Mouse (Mus musculus): ENCODE data around the gene Zfp708.
"Not testable (repeated sequence)": the region's sequence is repeated elsewhere in the genome, so short reads cannot be mapped to it uniquely, and the experiment has no call there.

Gene Zfp708

GRCm38 (mm10) chr13:67097876-67098275 is at the start of gene Zfp708:
Gene Zfp708 (minus strand): TSS chr13:67097976.
- no peak for DNase-seq (ENCODE audit: low spot score)

DNA sequence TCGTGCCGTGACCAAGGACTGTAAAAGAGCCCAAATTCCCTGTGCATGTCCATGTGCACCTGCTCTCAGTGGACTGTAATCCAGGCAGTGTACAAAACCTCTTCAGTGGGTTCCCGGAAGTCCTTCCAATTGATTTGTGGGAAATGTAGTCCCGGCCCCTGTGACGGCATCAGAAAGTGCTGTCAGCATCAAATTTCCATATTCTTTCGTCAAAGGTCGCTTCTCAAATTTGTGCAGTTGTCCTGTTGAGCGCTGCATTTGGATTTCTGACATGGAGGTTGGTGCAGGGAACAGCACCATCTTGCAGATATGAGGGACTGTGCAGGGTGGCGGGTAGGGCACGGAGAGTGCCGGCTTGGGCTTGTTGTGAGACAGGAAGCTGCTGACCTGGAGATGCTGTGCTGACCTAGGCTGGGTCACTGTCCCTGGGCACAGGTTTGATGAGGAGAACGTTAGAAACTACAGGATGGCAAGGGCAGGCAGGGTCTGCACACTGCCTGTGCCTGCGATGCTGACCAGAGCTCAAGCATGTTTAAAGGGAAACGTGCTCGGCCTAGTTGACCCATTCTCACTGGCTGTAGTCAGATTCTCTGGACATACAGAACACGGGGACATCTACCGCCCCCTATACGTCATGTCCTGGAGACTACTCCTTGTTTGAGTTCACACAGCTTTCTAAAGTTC is 30.4 kb upstream of the Zfp708 start:
- peak; percentile 89 for DNase-seq (ENCODE audit: low spot score)

DNA sequence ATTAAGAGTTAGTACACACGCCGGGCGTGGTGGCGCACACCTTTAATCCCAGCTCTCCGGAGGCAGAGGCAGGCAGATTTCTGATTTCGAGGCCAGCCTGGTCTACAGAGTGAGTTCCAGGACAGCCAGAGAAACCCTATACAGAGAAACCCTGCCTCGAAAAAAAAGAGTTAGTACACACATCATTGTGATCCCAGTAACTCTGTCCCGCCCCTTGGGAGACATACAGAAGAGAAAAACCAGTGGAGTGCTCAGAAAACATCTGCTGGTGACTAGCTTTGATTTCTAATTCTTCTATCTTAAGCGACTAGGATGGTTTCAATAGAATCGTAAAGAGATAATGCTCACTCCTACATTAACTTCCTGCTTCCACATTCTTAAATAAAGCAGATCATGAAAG is 29.7 kb upstream of the Zfp708 start:
- not testable (repeated sequence) for DNase-seq (ENCODE audit: low spot score)

DNA sequence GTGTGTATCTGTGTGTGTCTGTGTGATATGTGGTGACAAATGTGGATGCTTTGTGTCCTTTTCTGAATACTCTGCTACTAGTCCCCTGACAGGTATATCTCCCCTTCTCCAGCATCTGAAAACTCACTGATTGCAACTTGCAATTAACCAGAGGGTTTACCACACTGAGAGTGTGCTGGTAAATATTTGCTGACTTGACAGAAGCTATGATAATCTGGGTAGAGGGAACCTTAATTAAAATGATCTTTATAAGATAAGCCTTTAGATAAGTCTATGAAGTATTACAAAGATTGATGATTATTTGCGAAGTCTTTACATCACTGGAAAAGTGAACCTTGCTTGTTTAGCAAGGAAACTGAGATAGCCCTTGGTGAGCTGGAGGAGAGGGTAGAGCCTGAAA is 26.7 kb upstream of the Zfp708 start:
- DNase-seq (ENCODE audit: low spot score): no peak

DNA sequence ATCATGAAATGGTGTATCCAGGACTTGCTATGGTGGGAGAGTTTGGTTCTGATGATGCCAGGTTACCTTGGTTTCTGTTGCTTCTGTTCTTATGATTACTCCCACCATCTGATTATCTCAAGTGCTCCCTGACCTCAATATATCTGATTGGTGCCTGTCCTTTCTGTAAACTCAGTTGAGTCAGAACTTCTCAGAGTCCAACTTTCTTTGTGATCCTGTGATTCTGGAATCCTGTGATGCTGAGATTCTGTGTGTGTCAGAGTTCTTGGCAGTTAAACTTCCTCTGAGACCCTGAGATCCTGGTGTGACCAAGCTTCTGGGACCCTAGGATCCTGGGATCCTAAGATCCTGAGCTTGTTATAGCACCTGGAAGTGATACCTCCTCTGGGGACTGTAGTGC is 23.6 kb upstream of the Zfp708 start, which contains the start of gene Zfp759:
TSS of gene Zfp759 (plus strand) at position 301 of the 400 bp plus-strand sequence.
- not testable (repeated sequence) for DNase-seq (ENCODE audit: low spot score)

GRCm38 (mm10) chr13:67116163-67116562 is 18.4 kb upstream of the Zfp708 start, which contains the start of gene Rslcan18:
Gene Rslcan18 (minus strand): TSS chr13:67116263.
- not testable (repeated sequence) for DNase-seq (ENCODE audit: low spot score)

GRCm38 (mm10) chr13:67113287-67113686 is 15.5 kb upstream of the Zfp708 start:
- no peak for DNase-seq (ENCODE audit: low spot score)

DNA sequence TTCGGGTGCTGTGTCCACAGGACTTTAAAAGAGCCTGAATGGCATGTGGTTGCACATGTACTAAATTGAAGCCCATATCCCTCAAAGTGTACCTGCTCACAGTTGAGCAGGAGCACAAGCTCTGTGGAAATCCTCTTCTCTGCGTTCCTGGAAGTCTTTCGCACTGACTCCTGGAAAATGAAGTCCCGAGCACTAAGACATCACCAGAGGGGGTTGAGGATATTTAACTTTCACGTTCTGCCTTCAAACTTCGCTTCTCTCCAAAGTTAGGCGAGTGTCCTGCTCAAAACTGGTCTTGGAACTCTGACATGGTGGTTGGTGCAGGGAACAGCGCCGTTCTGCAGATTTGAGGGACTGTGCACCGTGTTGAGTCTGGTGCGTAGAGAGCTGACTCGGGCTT is 14.3 kb upstream of the Zfp708 start:
- peak; percentile 13 for DNase-seq (ENCODE audit: low spot score)

GRCm38 (mm10) chr13:67108821-67109206 is 11.0 kb upstream of the Zfp708 start:
- no peak for DNase-seq (ENCODE audit: low spot score)

DNA sequence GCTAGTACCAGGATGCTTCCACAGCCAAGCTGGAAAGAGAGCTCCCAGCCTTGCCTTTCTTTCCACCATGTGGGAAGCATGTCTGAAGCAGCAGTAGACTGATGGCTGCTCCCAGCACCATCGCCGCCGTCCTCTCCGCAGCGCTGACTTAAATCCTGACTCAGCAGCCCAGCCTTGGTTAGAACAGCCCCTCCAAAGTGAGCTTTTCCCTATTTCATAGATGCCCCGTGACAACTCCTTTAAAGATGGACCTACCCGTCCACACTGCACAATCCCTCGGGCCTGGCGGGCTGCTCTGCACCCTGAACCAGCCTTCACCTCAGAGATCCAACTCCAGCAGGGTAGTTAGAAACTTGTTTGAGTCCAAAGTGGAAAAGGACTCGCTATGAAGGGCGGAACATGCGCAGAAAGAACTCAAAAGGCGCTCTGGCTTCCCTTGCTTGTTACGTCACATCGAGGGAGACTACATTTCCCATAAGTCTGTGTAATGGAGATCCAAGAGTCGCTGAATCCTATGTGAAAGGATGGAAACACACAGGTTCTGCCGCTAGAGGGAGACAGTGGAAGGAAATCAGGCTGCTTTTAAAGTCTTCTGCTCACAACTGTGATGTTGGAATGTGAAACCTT is 10.5 kb upstream of the Zfp708 start, which contains the start of gene Gm28557:
TSS of gene Gm28557 (minus strand) at position 411 of the 627 bp plus-strand sequence.
- peak; percentile 98 for DNase-seq (ENCODE audit: low spot score)

DNA sequence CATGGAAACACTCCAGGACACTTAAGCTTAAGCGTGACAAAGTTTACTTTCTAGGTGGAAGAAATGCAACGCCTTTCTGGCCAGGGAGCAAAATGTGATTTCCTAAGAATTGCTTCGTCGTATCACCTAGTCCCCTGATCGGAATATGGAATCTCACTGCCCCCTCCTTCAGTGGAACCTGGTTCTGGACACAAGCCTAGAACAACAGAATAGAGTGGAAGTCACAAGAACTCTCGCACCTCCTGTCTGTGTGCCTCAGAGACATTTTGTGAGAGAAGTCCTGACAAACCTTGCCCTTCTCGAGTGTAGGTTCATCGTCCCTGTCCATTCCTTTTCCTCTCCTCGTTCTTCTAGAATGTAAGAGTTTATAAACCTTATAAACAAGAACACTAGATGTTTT is 9.9 kb upstream of the Zfp708 start:
- DNase-seq (ENCODE audit: low spot score): no peak

- no peak for DNase-seq (ENCODE audit: low spot score)
These were observed 7.6 kb downstream of the Zfp708 start for GRCm38 (mm10) chr13:67090154-67090553.

GRCm38 (mm10) chr13:67081946-67082345 is 15.8 kb downstream of the Zfp708 start:
- DNase-seq (ENCODE audit: low spot score): no peak

GRCm38 (mm10) chr13:67081142-67081713 is 16.5 kb downstream of the Zfp708 start:
- DNase-seq (ENCODE audit: low spot score): peak; percentile 72

- DNase-seq (ENCODE audit: low spot score): no peak
These were observed 20.5 kb downstream of the Zfp708 start for GRCm38 (mm10) chr13:67077244-67077643.

DNA sequence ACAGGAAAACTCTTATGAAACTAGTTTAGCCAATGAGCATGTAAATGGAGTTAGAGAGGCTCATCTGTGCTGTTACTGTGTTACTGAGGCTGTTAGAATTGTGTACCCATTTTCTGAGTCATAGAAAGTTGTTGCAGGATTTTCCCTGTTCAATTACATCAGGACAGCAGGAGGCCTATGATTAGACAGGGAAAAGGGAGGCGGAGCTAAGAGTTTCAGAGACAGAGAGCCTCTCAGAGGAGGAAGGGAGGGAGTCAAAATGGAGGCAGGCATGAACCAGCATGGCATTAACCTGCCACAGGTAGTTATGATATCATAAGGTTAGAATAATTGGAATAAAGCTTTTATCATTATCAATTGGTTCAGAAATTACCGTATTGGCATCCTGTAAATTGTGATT is 25.0 kb downstream of the Zfp708 start:
- no peak for DNase-seq (ENCODE audit: low spot score)

GRCm38 (mm10) chr13:67065386-67065785 is 32.4 kb downstream of the Zfp708 start:
- no peak for DNase-seq (ENCODE audit: low spot score)

GRCm38 (mm10) chr13:67062427-67062826 is 35.3 kb downstream of the Zfp708 start:
- DNase-seq (ENCODE audit: low spot score): no peak

GRCm38 (mm10) chr13:67060786-67061358 is 36.9 kb downstream of the Zfp708 start, which contains the start of gene Zfp712:
Gene Zfp712 (minus strand): TSS chr13:67061170.
- peak; percentile 95 for DNase-seq (ENCODE audit: low spot score)

- DNase-seq (ENCODE audit: low spot score): no peak
These were observed 37.5 kb downstream of the Zfp708 start for GRCm38 (mm10) chr13:67060161-67060785.

All from layer of hippocampus, adult 11-12 months (tissue).